Mouse (Mus musculus): ENCODE results near the gene Serpinb1b. TPM values are rescaled to one million over a fixed set of nuclear protein-coding genes. Genes with fewer than 3 reads are reported as not detected.

Serpinb1b gene
- total and polyA plus RNA-seq, 3 experiments: not detected

- no peak for DNase-seq (ENCODE audit: low spot score)
- TF ChIP-seq POLR2AphosphoS5 (IDR thresholded peaks at IDR 0.05; ENCODE audit: insufficient replicate concordance, low read depth, low read length): no peak
- no peak for TF ChIP-seq GATA1 (IDR thresholded peaks at IDR 0.05; ENCODE audit: borderline replicate concordance, low read length)
- TF ChIP-seq TAL1 (conservative IDR thresholded peaks at IDR 0.05; ENCODE audit: low read depth, low read length): no peak
- TF ChIP-seq CTCF (IDR thresholded peaks at IDR 0.05; ENCODE audit: low read depth, low read length): no peak
- TF ChIP-seq GATA2 (IDR thresholded peaks at IDR 0.05; ENCODE audit: borderline replicate concordance, low read depth, low read length): no peak
These were observed 27.3 kb downstream of the Serpinb1b start for GRCm38 (mm10) chr13:33105626-33106025.

GRCm38 (mm10) chr13:33113054-33113453 is 34.7 kb downstream of the Serpinb1b start:
- Histone ChIP-seq H3K4me3 (ENCODE audit: low read depth, low read length) (no peak overlapping the region), H3K4me1 (ENCODE audit: insufficient read depth, low read depth, low read length) (no peaks in the 10 kb centered on the region), H3K36me3 (replicated peaks) (no peaks in the 10 kb centered on the region), H3K9me3 (replicated peaks) (no peaks in the 10 kb centered on the region), H3K27me3 (ENCODE audit: insufficient read depth, low read length) (peaks cover 9% of the 10 kb centered on the region)
- TF ChIP-seq GATA2 (IDR thresholded peaks at IDR 0.05; ENCODE audit: borderline replicate concordance, low read depth, low read length): no peak
- TF ChIP-seq TAL1 (conservative IDR thresholded peaks at IDR 0.05; ENCODE audit: low read depth, low read length): no peak
- TF ChIP-seq POLR2AphosphoS5 (IDR thresholded peaks at IDR 0.05; ENCODE audit: insufficient replicate concordance, low read depth, low read length): no peak
- no peak for TF ChIP-seq GATA1 (IDR thresholded peaks at IDR 0.05; ENCODE audit: borderline replicate concordance, low read length)
- TF ChIP-seq CTCF (IDR thresholded peaks at IDR 0.05; ENCODE audit: low read depth, low read length): no peak
- no peak for DNase-seq (ENCODE audit: low spot score)
- ATAC-seq (ENCODE audit: extremely low read depth, insufficient number of reproducible peaks, low FRiP score, poor library complexity, severe bottlenecking): no peak

More at GRCm38 (mm10) chr13:33105626-33106025, 27.3 kb downstream of the Serpinb1b start:
- ATAC-seq (ENCODE audit: extremely low read depth, insufficient number of reproducible peaks, low FRiP score, poor library complexity, severe bottlenecking): no peak
- Histone ChIP-seq H3K9me3 (replicated peaks) (no peaks in the 10 kb centered on the region), H3K4me3 (ENCODE audit: low read depth, low read length) (no peak overlapping the region), H3K4me1 (ENCODE audit: insufficient read depth, low read depth, low read length) (no peaks in the 10 kb centered on the region), H3K27me3 (ENCODE audit: insufficient read depth, low read length) (peaks cover 3% of the 10 kb centered on the region), H3K36me3 (replicated peaks) (no peaks in the 10 kb centered on the region)

GRCm38 (mm10) chr13:33137717-33138116 is 59.3 kb downstream of the Serpinb1b start:
- Histone ChIP-seq H3K9me3 (replicated peaks) (no peaks in the 10 kb centered on the region), H3K4me3 (ENCODE audit: low read depth, low read length) (no peak overlapping the region), H3K4me1 (ENCODE audit: insufficient read depth, low read depth, low read length) (no peaks in the 10 kb centered on the region), H3K27me3 (ENCODE audit: insufficient read depth, low read length) (peaks cover 12% of the 10 kb centered on the region; the same call in 1 of the 2 replicates), H3K36me3 (replicated peaks) (no peaks in the 10 kb centered on the region)
- no peak for TF ChIP-seq GATA2 (IDR thresholded peaks at IDR 0.05; ENCODE audit: borderline replicate concordance, low read depth, low read length)
- TF ChIP-seq CTCF (IDR thresholded peaks at IDR 0.05; ENCODE audit: low read depth, low read length): no peak
- no peak for TF ChIP-seq POLR2AphosphoS5 (IDR thresholded peaks at IDR 0.05; ENCODE audit: insufficient replicate concordance, low read depth, low read length)
- no peak for TF ChIP-seq TAL1 (conservative IDR thresholded peaks at IDR 0.05; ENCODE audit: low read depth, low read length)
- no peak for TF ChIP-seq GATA1 (IDR thresholded peaks at IDR 0.05; ENCODE audit: borderline replicate concordance, low read length)
- ATAC-seq (ENCODE audit: extremely low read depth, insufficient number of reproducible peaks, low FRiP score, poor library complexity, severe bottlenecking): no peak
- no peak for DNase-seq (ENCODE audit: low spot score)

GRCm38 (mm10) chr13:33141435-33141834 is 63.1 kb downstream of the Serpinb1b start:
- DNase-seq (ENCODE audit: low spot score): no peak
- TF ChIP-seq CTCF (IDR thresholded peaks at IDR 0.05; ENCODE audit: low read depth, low read length): no peak
- TF ChIP-seq TAL1 (conservative IDR thresholded peaks at IDR 0.05; ENCODE audit: low read depth, low read length): no peak
- no peak for TF ChIP-seq GATA1 (IDR thresholded peaks at IDR 0.05; ENCODE audit: borderline replicate concordance, low read length)
- TF ChIP-seq GATA2 (IDR thresholded peaks at IDR 0.05; ENCODE audit: borderline replicate concordance, low read depth, low read length): no peak
- no peak for TF ChIP-seq POLR2AphosphoS5 (IDR thresholded peaks at IDR 0.05; ENCODE audit: insufficient replicate concordance, low read depth, low read length)
- ATAC-seq (ENCODE audit: extremely low read depth, insufficient number of reproducible peaks, low FRiP score, poor library complexity, severe bottlenecking): no peak

More at GRCm38 (mm10) chr13:33141435-33141834, 63.1 kb downstream of the Serpinb1b start:
- no peak overlapping the region for H3K4me3 ChIP-seq (ENCODE audit: low read depth, low read length)
- no peaks in the 10 kb centered on the region for H3K36me3 ChIP-seq (replicated peaks)
- H3K9me3 ChIP-seq (replicated peaks): no peaks in the 10 kb centered on the region
- peaks cover 9% of the 10 kb centered on the region for H3K27me3 ChIP-seq (ENCODE audit: insufficient read depth, low read length)
- no peaks in the 10 kb centered on the region for H3K4me1 ChIP-seq (ENCODE audit: insufficient read depth, low read depth, low read length)

Other genes with a start within 250 kb of the Serpinb1b start
- not detected in 2 replicates for gene Serpinb1a, start 227.4 kb upstream of the Serpinb1b start, total RNA-seq (2014; fragmentation: Nextera tagmentation)
- 7.5 and 8.7 TPM in 2 replicates for gene Serpinb1a, start 227.4 kb upstream of the Serpinb1b start, total RNA-seq (2017)
- gene Serpinb1a, start 227.4 kb upstream of the Serpinb1b start, polyA plus RNA-seq (2012): not detected in 2 replicates
- gene Serpinb1c, start 180.4 kb upstream of the Serpinb1b start, total RNA-seq (2014; fragmentation: Nextera tagmentation): not detected in 2 replicates
- gene Serpinb1c, start 180.4 kb upstream of the Serpinb1b start, total RNA-seq (2017): not detected in 2 replicates
- not detected in 2 replicates for gene Serpinb1c, start 180.4 kb upstream of the Serpinb1b start, polyA plus RNA-seq (2012)
- gene Serpinb6b, start 113.4 kb upstream of the Serpinb1b start, total RNA-seq (2014; fragmentation: Nextera tagmentation): not detected in 2 replicates
- gene Serpinb6b, start 113.4 kb upstream of the Serpinb1b start, total RNA-seq (2017): 0.05 TPM in 1 of 2 replicates, not detected in the other
- not detected in 2 replicates for gene Serpinb6b, start 113.4 kb upstream of the Serpinb1b start, polyA plus RNA-seq (2012)
- gene Serpinb9, start 75.3 kb upstream of the Serpinb1b start, total RNA-seq (2014; fragmentation: Nextera tagmentation): 2.6 and 3.4 TPM in 2 replicates
- 2.4 and 3.0 TPM in 2 replicates for gene Serpinb9, start 75.3 kb upstream of the Serpinb1b start, total RNA-seq (2017)
- gene Serpinb9, start 75.3 kb upstream of the Serpinb1b start, polyA plus RNA-seq (2012): 0.11 and 0.15 TPM in 2 replicates
- gene Serpinb9b, start 51.2 kb upstream of the Serpinb1b start, total RNA-seq (2014; fragmentation: Nextera tagmentation): not detected in 2 replicates
- gene Serpinb9b, start 51.2 kb upstream of the Serpinb1b start, total RNA-seq (2017): 0.05 TPM in 1 of 2 replicates, not detected in the other
- not detected in 2 replicates for gene Serpinb9b, start 51.2 kb upstream of the Serpinb1b start, polyA plus RNA-seq (2012)
- gene Serpinb9c, start 81.2 kb downstream of the Serpinb1b start, total RNA-seq (2014; fragmentation: Nextera tagmentation): 5.9 and 10.2 TPM in 2 replicates
- 4.5 and 5.6 TPM in 2 replicates for gene Serpinb9c, start 81.2 kb downstream of the Serpinb1b start, total RNA-seq (2017)
- 0.12 and 0.26 TPM in 2 replicates for gene Serpinb9c, start 81.2 kb downstream of the Serpinb1b start, polyA plus RNA-seq (2012)
- gene Serpinb9d, start 114.4 kb downstream of the Serpinb1b start, total RNA-seq (2014; fragmentation: Nextera tagmentation): not detected in 2 replicates
- gene Serpinb9d, start 114.4 kb downstream of the Serpinb1b start, total RNA-seq (2017): not detected in 2 replicates
- gene Serpinb9d, start 114.4 kb downstream of the Serpinb1b start, polyA plus RNA-seq (2012): not detected in 2 replicates
- gene Serpinb9e, start 171.0 kb downstream of the Serpinb1b start, total RNA-seq (2014; fragmentation: Nextera tagmentation): not detected in 2 replicates
- 0.11 TPM in 1 of 2 replicates, not detected in the other for gene Serpinb9e, start 171.0 kb downstream of the Serpinb1b start, total RNA-seq (2017)
- not detected in 2 replicates for gene Serpinb9e, start 171.0 kb downstream of the Serpinb1b start, polyA plus RNA-seq (2012)
- gene Serpinb9f, start 245.5 kb downstream of the Serpinb1b start, total RNA-seq (2014; fragmentation: Nextera tagmentation): not detected in 2 replicates
- 0.12 TPM in 1 of 2 replicates, not detected in the other for gene Serpinb9f, start 245.5 kb downstream of the Serpinb1b start, total RNA-seq (2017)
- gene Serpinb9f, start 245.5 kb downstream of the Serpinb1b start, polyA plus RNA-seq (2012): not detected in 2 replicates